Mouse (Mus musculus) neural tube, embryonic 11.5 days (tissue): ENCODE results near the gene Kiss1. TPM values are rescaled to one million over a fixed set of nuclear protein-coding genes. Genes with fewer than 3 reads are reported as not detected.
A peak's percentile ranks its signal among the peaks of the same experiment; 100 is the strongest.

Source experiments
- ATAC-seq: fragments of 200-750 bp; cut with Nextera tagmentation; 2 replicates; pipeline ENCODE4 v1.8.0; 2017; ENCODE audit warnings: moderate number of reproducible peaks, mild to moderate bottlenecking, moderate TSS enrichment, moderate library complexity; ENCODE audit not compliant: insufficient read depth, low FRiP score, low TSS enrichment
- DNase-seq: peaks from one replicate; pipeline ENCODE4 v3.0.0-alpha.2; 2015; ENCODE audit warnings: low spot score
- H3K27ac ChIP-seq: fragments of 300-500 bp; sonication (generic); 2 replicates; pipeline ENCODE4 v1.5.1; 2014; ENCODE audit warnings: low read depth, mild to moderate bottlenecking, low read length
- H3K27me3 ChIP-seq: fragments of 300-500 bp; sonication (generic); 2 replicates; pipeline ENCODE4 v1.6.1; 2014; ENCODE audit warnings: mild to moderate bottlenecking, low read length, mixed read lengths; ENCODE audit not compliant: control insufficient read depth, insufficient read depth
- H3K36me3 ChIP-seq: fragments of 300-500 bp; sonication (generic); 2 replicates; pipeline ENCODE4 v1.6.1; 2014; ENCODE audit warnings: mild to moderate bottlenecking, low read length, moderate library complexity, mixed read lengths; ENCODE audit not compliant: control insufficient read depth, insufficient read depth
- H3K4me1 ChIP-seq: fragments of 300-500 bp; sonication (generic); 2 replicates; pipeline ENCODE4 v1.6.1; 2014; ENCODE audit warnings: low read length, mixed read lengths; ENCODE audit not compliant: control insufficient read depth, insufficient read depth
- H3K4me2 ChIP-seq: fragments of 300-500 bp; sonication (generic); 2 replicates; pipeline ENCODE4 v1.6.1; 2014; ENCODE audit warnings: low read depth, mild to moderate bottlenecking, moderate library complexity
- H3K4me3 ChIP-seq: fragments of 300-500 bp; sonication (generic); 2 replicates; pipeline ENCODE4 v1.5.1; 2014; ENCODE audit warnings: low read depth, low read length
- H3K9ac ChIP-seq: fragments of 300-500 bp; sonication (generic); 2 replicates; pipeline ENCODE4 v1.6.1; 2014; ENCODE audit warnings: mild to moderate bottlenecking, low read length
- H3K9me3 ChIP-seq: fragments of 300-500 bp; sonication (generic); 2 replicates; pipeline ENCODE4 v1.6.1; 2016; ENCODE audit warnings: low read length; ENCODE audit not compliant: control insufficient read depth
- WGBS: fragments of 180-500 bp; shearing (Covaris S2); extraction: QIAGEN DNeasy Blood & Tissue Kit; methylation state at CpG from one replicate; pipeline ENCODE4 v1.1.7; 2014; 5-methylcytosine and 5-hydroxymethylcytosine counted together
- polyA plus RNA-seq: library from polyadenylated mRNA; unstranded; fragments of >200 nt; fragmentation: Nextera tagmentation; extraction: Ambion mirVana; gene quantifications from 2 replicates; pipeline ENCODE4 v1.2.1, GENCODE M21; 2014

Kiss1 gene
- polyA plus RNA-seq, 1 experiment from 2014 or later = not detected

DNA sequence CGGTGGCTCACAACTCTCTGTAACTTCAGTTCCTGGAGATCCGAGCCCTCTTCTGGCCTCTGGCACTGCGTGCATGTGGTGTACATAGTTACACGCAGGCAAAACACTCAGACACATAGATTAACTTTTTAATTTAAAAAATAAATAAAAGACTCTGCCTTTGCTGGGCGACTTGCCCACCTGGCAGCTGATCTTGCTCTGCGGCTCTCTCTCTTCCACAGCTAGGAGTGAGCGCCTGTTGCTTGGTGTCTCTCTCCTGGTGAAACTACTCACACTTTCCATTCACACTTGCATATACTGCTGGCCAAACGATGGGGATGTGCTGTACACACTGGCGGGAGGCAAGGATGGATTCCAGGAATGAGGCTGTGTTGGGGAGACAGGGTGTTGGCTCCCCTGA, 24.9 kb downstream of the Kiss1 start:
- 86% methylated on average over 9 of the region's 9 CpGs for WGBS
- H3K4me3 ChIP-seq = no peak overlapping the region
- no peaks in the 10 kb centered on the region for H3K36me3 ChIP-seq
- ATAC-seq (no peak), DNase-seq (no peak)
- H3K4me2 ChIP-seq = no peak overlapping the region
- no peaks in the 10 kb centered on the region for H3K9me3 ChIP-seq
- no peak overlapping the region for H3K9ac ChIP-seq
- H3K27me3 ChIP-seq = no peaks in the 10 kb centered on the region
- no peak overlapping the region for H3K27ac ChIP-seq
- H3K4me1 ChIP-seq = no peaks in the 10 kb centered on the region

DNA sequence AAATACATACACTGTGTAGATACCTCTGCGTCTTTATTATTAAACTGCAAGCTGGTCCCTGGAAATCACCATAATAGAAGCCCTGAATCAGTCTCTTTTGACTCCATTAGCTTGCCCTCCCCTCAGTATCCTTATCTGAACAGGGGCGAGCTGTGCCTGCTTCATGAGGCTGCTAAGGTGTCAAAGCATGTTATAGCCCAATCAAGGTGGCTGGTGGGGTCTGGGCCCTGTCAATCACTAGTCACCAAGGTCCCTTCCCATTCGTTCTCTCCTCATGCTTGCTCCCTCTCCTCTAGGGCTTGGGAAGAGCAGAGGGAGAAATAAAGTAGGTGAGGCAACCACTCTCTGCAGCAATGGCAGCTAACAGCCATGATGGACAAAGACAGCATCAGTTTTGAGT, 25.6 kb downstream of the Kiss1 start:
- Histone ChIP-seq H3K27ac (no peak overlapping the region), H3K4me1 (no peaks in the 10 kb centered on the region), H3K36me3 (no peaks in the 10 kb centered on the region), H3K4me2 (no peak overlapping the region), H3K4me3 (no peak overlapping the region), H3K9me3 (no peaks in the 10 kb centered on the region), H3K27me3 (no peaks in the 10 kb centered on the region), H3K9ac (no peak overlapping the region)
- WGBS = 67% methylated on average over 3 of the region's 3 CpGs
- ATAC-seq (no peak), DNase-seq (no peak)

DNA sequence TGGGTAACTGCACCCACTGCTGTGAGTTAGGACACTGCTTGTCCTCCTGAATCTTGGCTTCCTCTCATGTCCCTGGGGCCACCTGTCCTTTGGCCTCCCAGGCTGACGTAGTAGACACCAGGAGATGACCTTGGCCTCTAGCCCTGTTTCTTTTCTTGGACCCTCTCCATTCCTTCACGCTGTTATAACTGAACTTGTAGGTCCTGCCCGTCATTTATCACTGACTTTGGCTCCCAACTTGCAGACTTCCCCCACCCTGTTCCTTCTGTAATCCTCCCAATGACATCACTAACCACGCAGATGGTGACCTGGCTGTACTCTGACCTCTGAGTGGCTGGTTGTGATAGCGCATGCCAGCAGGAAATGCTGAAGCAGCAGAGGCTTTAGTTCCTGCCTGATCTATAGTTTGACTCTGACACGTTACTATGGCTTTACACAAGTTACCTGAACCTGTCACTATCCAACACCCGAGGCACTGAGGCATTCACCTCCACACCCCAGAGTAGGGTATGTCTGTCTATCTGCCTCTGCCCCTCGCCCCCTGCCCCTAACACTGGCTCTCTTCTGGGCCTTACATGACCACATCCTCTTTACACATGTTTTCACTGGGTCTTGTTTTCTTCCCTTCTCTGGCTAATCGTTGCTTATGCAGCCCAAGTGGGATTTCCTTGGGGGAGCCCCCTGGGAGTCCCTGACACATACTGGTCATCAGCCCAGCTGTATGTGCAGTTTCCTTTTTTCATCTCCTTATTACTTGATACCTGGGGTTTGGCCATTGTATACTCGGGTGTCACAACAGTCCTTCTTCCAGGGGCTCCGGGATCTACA, 26.2 kb downstream of the Kiss1 start:
- no peak overlapping the region for H3K4me2 ChIP-seq
- H3K9ac ChIP-seq = no peak overlapping the region
- ATAC-seq = no peak
- no peak overlapping the region for H3K4me3 ChIP-seq
- H3K4me1 ChIP-seq = no peaks in the 10 kb centered on the region
- H3K27me3 ChIP-seq = no peaks in the 10 kb centered on the region
- 79% methylated on average over 11 of the region's 11 CpGs for WGBS
- no peak overlapping the region for H3K27ac ChIP-seq
- DNase-seq = peak; percentile 3
- no peaks in the 10 kb centered on the region for H3K9me3 ChIP-seq
- H3K36me3 ChIP-seq = no peaks in the 10 kb centered on the region

DNA sequence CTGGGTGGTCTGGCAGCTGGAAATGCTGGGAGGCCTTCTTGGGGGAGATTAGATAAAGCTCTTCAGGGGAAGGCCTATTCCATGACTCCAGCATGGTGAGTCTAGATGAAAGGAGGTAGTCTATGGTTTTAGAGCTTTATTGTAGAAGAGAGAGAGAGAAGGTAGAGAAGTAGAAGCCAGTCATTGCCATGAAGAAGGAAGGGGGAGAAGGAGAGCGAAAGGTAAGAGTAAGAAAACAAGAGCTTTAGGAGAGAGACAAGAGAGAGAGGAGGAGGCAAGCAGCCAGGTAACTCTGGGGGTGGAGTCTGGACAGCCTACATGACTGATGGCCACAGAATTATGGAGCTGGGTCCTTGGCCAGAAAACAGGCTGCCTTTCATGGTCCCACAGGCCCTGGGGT, 28.5 kb downstream of the Kiss1 start, which contains the start of gene Ren1:
Gene Ren1 (plus strand): TSS at position 301 of the 400 bp plus-strand sequence.
- no peak for ATAC-seq
- WGBS = 93% methylated on average over 1 of the region's 1 CpGs
- no peaks in the 10 kb centered on the region for H3K36me3 ChIP-seq
- H3K4me1 ChIP-seq = no peaks in the 10 kb centered on the region
- H3K27me3 ChIP-seq = no peaks in the 10 kb centered on the region
- no peaks in the 10 kb centered on the region for H3K9me3 ChIP-seq
- H3K9ac ChIP-seq = no peak within 1 kb of the TSS
- no peak within 1 kb of the TSS for H3K27ac ChIP-seq
- no peak within 1 kb of the TSS for H3K4me3 ChIP-seq
- H3K4me2 ChIP-seq = no peak within 1 kb of the TSS
- DNase-seq = no peak

DNA sequence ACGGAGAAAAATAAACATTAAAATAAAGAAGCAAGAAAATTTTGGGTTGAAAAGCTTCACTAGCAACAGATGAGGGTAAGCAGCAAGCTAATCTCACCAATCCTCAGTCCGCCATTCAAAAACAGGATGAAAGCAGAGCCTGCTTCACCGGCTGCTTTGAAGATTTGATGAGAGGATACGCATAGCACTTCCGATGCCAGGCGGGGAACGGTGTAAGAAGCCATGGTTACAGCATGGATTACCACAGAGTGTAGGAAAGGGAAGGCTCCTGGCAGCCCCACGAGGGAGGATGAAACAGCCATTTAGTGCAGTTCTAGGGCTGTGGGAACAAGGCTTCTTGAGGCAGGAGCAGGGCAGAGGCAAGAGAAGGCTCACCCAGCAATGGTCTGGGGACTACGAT, 30.1 kb downstream of the Kiss1 start:
- Histone ChIP-seq H3K9me3 (no peaks in the 10 kb centered on the region), H3K27me3 (no peaks in the 10 kb centered on the region), H3K4me2 (no peak overlapping the region), H3K36me3 (no peaks in the 10 kb centered on the region), H3K4me3 (no peak overlapping the region), H3K9ac (no peak overlapping the region), H3K4me1 (no peaks in the 10 kb centered on the region), H3K27ac (no peak overlapping the region)
- ATAC-seq = no peak
- WGBS = 63% methylated on average over 9 of the region's 9 CpGs
- DNase-seq = no peak

DNA sequence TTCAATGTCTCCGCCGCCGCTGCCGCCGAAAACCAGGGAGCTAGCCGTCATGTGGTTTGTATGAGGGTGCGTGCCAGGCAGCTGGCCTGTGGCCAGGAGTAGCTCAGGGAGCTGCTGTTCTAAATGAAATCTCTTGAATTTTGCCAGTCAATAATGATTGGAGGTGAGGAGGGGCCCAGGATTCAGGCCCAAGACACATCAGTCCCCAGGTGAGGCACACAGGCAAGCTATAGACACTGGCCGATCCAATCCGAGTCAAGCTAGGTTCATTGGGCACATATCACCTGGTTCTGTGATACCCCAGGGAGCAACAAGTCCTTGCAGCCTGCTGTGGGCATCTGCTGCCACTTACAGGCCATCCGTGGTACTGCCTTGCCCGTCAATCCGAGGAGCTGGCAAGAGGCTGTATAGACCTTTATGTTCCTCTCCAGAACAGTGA, 31.7 kb downstream of the Kiss1 start:
- no peaks in the 10 kb centered on the region for H3K27me3 ChIP-seq
- ATAC-seq = peak; percentile 41
- H3K4me2 ChIP-seq = no peak overlapping the region
- no peaks in the 10 kb centered on the region for H3K4me1 ChIP-seq
- no peaks in the 10 kb centered on the region for H3K9me3 ChIP-seq
- DNase-seq = peak; percentile 79
- 57% methylated on average over 12 of the region's 12 CpGs for WGBS
- H3K4me3 ChIP-seq = no peak overlapping the region
- no peak overlapping the region for H3K27ac ChIP-seq
- H3K36me3 ChIP-seq = no peaks in the 10 kb centered on the region
- no peak overlapping the region for H3K9ac ChIP-seq

DNA sequence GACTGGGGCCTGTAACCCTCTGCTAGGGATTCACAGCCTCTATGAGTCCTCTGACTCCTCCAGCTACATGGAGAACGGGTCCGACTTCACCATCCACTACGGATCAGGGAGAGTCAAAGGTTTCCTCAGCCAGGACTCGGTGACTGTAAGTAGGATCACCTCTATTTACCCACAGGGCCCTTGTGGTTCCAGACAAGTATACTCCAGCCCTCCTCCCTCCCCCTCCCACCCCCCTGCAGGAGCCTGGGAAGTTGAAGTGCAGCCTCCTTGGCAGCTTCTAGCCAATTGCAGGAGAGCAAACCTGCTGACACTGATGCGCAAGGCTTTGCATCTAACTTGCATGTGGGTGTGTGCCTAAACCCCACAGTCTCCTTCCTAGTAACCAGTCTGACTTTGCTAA, 33.8 kb downstream of the Kiss1 start:
- Histone ChIP-seq H3K4me1 (no peaks in the 10 kb centered on the region), H3K4me2 (no peak overlapping the region), H3K27me3 (no peaks in the 10 kb centered on the region), H3K36me3 (no peaks in the 10 kb centered on the region), H3K9me3 (no peaks in the 10 kb centered on the region), H3K4me3 (no peak overlapping the region), H3K27ac (no peak overlapping the region), H3K9ac (no peak overlapping the region)
- ATAC-seq (no peak), DNase-seq (no peak)
- WGBS = 45% methylated on average over 5 of the region's 5 CpGs

DNA sequence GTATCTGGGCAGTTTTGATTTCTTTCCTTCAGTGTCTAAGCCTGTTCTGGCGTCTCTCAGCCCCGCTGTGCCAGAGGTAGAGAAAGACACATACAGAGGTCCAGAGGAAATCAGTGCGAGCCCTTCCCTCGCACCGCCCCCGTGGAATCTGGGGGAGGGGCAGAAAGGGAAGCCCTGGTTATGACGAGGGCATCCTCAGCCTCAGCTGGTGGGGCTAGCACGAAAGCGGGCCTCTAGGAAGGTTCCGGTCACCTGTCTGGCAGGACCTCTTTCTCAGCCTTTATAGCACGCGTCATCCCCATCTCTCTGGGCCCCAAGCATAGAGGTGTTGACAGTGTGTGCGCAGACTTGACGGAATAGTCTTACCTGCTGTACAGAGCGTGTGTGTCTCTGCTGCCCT, 34.2 kb downstream of the Kiss1 start:
- H3K4me3 ChIP-seq = no peak overlapping the region
- DNase-seq (no peak), ATAC-seq (no peak)
- no peak overlapping the region for H3K9ac ChIP-seq
- H3K36me3 ChIP-seq = no peaks in the 10 kb centered on the region
- no peak overlapping the region for H3K27ac ChIP-seq
- no peaks in the 10 kb centered on the region for H3K9me3 ChIP-seq
- no peak overlapping the region for H3K4me2 ChIP-seq
- 59% methylated on average over 15 of the region's 15 CpGs for WGBS
- no peaks in the 10 kb centered on the region for H3K27me3 ChIP-seq
- H3K4me1 ChIP-seq = no peaks in the 10 kb centered on the region

DNA sequence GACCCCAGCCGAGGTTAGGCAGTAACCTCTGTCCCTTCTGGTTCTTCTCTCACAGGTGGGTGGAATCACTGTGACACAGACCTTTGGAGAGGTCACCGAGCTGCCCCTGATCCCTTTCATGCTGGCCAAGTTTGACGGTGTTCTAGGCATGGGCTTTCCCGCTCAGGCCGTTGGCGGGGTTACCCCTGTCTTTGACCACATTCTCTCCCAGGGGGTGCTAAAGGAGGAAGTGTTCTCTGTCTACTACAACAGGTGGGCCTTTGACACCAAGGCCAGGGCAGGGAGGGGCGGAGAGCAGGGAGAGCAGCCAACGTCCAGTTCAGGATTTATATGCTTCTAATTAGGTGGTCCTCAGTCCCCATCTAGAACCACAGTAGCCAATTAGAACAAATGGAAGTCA, 34.7 kb downstream of the Kiss1 start:
- Histone ChIP-seq H3K4me3 (no peak overlapping the region), H3K9me3 (no peaks in the 10 kb centered on the region), H3K36me3 (no peaks in the 10 kb centered on the region), H3K27me3 (no peaks in the 10 kb centered on the region), H3K9ac (no peak overlapping the region), H3K27ac (no peak overlapping the region), H3K4me2 (no peak overlapping the region), H3K4me1 (no peaks in the 10 kb centered on the region)
- WGBS = 65% methylated on average over 8 of the region's 8 CpGs
- DNase-seq (no peak), ATAC-seq (no peak)
